Mouse (Mus musculus) layer of hippocampus, postnatal 36 days (tissue): ENCODE results near the gene Gm17268. TPM values are rescaled to one million over a fixed set of nuclear protein-coding genes. Genes with fewer than 3 reads are reported as not detected.

Experiments
- DNase-seq, 2 experiments: peaks; one replicate each; pipeline ENCODE4 v3.0.0; 2022
- total RNA-seq, 2 experiments: library from RNA; stranded (reverse); gene quantifications; 2 replicates each; pipeline ENCODE4 v1.2.3; 2021

The Gm17268 gene
- total RNA-seq, 2 experiments from 2014 or later = not detected

DNA sequence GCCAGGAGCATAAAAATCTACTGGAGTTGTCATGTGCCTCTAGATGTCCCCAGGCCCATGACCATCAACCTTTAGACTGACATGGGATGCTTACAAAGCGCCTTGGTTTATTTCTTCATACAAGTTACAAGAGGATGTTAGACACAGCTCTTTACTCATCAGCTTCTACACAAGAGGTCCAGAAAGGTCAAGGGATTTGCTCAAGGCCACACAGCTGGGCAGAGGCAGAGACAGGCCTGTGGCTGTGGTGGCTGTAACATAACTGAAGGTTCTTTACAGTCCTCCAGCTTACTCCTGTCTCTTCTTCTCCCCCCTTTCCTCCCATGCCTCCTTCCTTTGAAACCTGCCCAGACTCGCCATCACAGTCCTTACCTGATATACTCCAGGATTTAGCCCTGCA is 8.2 kb downstream of the Gm17268 start:
- DNase-seq = no peak

DNA sequence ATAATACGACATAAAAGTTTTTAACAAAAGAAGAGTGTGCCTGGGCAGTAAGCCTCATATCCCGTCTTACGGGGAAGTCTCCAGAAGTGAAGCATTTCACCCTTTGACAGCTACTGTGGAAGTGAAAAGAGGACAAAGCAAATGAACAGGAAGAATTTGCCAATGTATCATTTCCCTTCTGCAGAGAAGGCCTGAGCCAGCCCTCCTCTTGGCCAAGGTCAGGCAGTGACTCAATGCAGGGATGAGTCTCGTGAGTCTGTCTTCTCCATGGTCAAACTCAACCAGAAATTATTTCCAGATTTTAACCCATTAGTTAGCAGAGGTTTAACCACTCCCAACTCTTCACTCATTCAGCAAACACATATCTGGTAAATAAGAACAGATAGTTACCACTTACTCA is 14.6 kb downstream of the Gm17268 start:
- DNase-seq = no peak

DNA sequence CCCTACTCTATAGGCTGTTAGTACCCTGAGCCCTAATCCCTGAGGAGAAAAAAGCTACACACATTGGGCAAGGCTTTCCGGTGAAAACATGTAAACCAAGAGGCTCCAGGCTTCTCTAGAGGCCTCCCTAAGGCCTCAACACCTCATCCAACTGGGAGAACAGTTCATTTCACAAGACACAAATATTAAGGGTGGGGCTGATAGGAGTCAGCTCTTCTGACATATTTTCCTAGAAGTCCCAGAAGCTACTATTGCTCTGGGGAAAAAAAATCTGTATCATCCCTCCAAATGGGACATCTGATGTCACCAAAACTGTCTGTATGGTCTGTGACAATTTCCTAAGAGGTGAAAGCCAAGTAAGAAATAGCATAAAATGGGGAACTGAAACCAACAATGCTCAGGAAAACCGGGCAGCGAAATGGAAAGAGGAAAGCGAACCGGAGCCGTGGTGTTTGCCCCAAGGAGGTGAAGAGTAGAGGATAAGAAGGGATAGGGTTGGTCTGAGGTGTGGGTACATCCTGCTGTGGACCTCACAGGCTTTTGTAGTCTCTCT is 15.8 kb downstream of the Gm17268 start:
- no peak for DNase-seq

DNA sequence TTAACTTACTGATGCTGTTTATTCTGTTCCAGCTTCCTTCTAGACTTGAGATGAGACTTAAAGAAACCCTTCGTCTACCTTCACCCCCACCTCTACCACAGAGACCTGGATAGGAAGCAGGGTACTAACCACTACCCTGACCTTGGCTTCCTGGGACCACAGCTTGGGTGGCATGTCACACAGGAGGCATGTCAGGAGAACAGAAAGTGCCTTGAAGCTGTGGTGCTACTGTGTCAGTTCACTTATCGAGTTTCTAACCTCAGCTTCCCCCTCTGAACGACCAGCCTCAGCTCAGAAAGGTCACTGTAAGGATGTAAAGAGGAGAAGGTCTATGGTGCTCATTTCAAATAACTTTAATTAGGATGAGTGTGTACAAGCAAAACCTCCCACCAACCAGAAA is 17.0 kb downstream of the Gm17268 start:
- DNase-seq = no peak

DNA sequence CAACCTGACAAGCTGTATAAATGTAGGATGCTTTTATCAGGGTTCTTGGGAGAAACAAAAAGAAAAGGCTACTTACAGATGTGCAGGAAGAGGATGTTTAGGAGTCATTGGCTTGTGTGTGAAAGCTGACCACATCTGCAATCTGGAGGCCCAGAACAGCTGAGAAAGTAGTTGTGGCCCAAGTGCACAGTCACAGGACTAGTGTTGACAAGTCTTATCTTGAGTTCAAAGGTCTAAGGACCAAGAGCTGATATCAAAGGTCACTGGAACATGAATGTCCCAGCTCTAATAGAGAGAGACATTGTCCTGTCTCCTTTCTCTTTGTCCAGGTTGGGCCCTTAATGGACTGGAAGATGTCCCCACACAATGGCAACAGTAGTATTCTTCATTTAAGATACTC is 18.6 kb downstream of the Gm17268 start:
- no peak for DNase-seq

DNA sequence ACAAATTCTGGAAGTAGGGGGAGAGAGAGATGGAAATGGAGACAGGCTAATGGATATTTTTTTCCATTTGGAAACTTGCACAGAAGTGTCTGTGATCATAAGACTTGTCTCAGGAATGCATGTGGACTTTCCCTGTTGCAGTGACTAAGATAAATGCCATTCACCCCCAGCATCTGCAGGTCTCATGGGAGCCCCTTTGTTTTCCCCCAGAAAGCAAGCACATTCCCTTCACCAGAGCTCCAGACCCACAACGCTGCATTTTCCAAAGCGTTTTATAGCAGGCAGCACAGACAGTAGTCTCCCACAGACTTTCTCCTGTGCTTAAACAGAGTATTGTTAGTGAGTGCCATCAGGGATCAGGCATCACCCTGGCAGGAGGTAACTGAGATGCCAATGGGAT is 19.0 kb downstream of the Gm17268 start:
- DNase-seq = no peak

DNA sequence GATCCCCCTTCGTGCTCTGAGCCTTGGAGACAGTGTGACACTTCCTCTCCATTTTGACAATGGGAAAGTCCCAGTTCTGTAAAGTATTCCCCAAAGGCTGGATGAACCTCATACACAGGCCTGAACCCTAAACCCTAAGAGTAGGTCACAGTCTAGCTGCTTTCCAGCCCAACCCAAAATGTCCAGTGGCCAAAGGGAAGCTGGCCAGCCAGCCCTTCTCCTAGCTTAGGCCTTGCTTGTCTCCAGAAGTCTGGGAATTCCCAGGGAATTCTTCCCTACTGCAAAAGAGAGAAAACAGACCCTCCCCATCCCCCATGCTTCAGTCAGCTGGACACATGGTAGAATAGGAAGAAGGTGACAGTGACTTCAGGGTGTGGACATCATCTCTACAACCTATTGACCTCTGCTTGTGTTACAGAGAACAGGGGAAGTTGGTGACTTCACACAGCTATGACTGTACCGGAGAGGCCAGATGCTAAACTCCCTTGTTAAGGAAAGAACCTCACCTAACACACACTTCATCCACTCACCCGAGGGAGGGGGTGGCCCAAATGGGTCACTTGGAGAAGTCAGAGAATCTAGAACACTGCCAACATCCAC is 22.1 kb downstream of the Gm17268 start:
- DNase-seq = no peak

DNA sequence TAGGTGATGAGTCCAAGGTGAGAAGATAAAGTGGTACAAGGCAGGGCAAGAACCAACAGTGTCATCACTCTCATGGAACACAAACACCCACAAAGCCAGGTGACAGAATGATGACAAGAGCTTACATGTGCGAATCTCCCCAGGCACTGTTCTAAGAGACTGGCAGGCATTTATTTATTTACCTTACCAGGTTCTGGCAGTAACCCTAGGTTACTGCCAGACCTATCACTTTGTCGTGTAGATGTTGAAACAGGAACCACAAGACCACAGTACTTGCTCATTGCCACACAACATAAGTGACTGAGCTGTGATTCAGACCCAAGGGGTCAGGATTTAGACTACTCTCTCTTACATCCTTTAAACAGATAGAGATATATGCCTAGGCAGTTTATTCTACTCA is 23.3 kb downstream of the Gm17268 start:
- no peak for DNase-seq

DNA sequence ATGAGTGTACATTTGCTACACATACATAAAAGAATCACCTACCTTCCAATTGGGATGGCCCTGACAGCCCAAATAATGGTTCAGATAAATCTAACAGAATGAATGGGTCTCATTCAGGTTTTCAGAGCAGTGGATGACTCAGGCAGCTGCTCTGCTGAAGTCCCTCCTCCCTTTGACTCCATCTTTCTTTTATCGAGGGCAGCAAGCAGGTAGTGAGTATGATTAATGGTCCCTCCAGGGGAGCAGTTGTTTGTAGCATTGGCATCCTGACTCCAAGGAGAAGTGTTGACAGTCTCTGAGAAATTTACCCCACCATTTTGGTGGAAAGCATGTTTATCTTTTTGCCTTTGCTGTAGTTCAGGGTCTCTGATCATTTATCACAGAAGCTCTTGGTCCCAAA is 24.6 kb downstream of the Gm17268 start:
- no peak for DNase-seq

DNA sequence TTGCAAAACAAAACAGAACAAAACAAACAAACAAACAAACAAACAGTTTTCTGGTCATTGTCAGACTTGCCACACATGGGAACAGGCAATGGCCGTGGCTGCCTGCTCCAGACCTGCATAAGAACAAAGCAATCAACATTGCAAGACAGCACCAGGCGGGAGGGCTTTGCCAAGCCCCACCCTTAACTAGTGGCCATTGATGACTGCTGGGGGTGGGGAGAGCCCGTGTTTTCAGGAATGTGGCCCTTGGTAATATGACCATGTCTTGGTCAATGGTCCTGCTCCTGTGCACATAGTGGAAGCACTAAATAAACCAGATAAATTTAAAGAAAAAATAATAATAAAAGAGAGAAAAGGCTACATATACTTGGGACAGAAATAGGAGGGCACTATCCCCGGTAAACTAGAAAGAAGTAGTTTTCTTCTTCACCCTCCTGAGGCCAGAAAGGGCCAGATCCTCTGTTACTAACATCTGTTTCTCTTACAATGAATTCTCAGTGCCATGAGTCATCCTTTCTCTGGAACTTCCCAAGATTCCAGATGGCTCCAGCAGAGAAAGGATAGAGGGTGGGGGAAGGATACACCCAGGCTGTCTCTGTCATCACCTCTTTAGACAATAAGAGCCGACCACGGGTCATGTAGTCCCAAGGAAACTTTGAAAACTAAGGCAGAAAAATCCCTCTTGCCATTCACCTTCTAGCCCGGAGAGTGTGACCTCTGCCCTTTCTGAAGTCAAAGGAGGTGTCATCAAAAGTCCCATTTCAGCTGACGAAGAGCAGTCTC is 26.8 kb downstream of the Gm17268 start:
- no peak for DNase-seq

DNA sequence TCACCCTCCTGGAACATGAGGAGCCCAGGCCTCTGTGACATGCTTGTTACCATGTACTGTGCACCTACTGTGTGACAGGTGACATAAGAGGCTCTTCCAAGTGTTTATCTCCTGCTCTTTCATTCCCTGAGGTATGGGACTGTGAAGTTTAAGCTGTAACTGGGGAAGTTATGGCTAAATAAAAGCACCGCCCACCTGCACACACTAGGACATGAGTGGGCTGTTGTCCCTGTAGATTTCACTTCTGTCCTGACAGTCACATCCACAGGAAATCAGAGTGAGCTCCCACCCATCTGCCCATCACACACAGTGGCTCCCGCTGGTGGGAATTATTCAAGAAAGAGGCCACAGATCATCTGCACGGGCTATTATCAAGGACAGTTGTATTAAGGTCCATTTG is 28.2 kb downstream of the Gm17268 start:
- no peak for DNase-seq

DNA sequence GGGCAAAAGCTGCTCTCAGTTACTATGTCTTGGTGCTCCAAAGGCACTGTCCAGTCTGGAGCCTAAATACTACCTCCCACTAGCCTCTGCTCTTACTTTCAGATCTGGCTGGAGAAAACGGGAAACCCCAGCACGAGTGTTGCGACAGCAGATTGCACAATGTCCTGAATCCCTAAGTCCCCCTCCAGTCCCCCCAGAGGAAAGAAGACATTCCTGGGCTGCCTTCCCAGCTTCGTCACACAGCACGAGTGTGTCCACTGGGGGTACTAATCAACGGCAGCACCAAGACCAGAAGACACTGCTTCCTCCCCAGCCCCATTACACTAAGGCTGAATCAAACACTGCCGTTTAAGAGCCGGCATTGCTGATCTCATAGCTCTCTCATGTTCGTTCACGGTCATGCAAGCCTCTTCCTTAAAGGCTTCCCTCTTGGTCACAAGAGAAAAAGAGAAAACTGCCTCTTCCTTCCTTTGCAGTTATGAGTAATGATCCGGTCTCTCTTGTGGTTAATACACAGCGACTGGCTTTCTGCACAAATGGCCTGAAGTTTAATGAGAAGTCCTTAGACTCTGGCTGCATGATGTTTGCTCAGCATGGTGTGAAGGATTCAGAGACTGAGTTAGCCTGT is 31.5 kb downstream of the Gm17268 start:
- DNase-seq = no peak

DNA sequence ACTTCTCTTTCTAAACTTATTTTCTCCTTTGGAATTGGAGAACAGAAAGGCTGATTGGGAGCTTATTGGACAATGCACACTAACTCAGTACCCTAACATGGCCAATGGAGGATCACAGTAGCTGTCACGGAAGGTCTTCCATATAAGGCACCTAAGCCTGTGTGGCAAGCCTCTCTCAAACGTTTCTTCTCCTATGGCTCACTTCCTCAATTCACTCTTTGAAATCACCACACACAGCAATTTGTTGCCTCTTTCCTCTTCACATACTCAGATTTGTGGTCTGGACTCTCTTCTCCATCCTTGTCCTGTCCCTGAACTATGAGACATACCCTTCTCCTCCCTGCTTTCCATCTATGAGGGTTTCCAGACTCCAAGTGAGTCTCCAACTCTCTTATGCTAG is 33.6 kb downstream of the Gm17268 start:
- no peak for DNase-seq

DNA sequence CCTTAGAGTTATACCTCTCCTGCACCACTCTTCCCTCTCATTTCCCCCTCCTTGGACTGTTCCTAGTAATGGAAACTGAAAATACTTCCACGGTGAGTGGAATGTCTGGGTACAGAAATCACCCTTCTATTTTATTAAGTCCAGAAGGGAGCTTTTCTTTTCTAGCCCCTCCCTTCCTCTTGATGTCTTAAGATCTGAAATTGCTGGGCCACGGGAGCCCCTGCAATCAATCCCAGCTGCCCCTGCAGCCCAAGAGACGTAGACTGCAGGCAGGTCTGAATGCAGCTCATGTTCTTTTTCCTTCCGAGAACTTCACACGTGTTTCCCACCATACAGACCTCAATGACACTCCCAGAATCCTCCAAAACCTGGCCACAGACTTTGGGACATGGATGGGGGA is 37.8 kb downstream of the Gm17268 start:
- DNase-seq = no peak

DNA sequence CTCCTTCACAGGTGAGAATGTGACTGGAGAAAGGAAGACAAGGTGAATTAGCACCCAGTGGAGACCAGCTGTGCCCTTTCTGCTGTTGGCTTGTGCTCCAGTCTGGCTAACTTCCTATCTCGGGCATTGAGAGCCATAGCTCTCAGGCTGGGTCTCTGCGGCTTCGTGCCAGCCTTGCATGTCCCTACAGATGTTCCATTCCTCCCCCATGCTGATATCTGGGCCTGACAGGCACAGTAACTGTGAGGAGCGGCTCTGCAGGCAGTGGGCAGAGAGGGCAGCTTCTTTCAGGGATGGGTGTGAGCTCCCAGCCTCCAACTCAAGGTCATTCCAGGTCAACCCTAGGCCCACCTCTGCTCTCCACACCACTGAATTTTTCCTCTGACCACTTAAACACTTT is 38.9 kb downstream of the Gm17268 start:
- DNase-seq = no peak

DNA sequence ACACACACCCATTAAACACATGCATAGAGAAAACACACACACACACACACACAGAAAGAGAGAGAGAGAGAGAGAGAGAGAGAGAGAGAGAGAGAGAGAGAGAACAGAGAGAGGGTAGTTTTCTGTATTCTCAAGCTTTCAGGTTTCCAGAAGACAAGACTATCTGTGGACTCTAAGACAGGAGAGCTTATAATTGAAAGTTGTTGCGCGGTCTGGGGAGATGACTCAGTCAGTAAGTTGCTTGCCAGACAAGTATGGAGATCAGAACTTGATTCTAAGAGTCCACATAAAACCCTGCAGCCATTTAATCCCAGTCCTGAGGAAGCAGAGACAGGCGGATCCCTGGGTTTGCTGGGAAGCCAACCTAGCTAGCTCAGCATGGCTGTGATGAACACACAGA is 39.7 kb downstream of the Gm17268 start:
- DNase-seq = no peak

DNA sequence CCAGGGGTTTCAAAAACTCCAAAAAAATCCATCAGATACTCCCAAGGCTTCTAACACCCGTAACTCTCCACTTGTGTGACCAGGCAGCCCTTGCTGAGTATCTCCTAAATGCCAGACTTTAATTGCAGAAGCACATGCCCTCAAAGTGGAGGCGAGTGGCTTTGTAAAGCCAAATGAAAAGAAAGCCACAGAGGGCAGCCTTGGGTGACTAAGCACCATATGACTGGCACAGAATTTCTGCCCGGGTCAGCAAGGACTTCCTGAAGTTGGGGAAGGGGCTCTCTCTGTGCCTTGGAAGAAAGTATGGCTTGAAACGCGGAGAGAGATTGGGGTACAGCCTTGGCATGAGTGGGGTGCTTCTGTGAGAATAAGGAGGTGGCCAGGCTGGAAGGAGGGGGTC is 41.3 kb downstream of the Gm17268 start:
- DNase-seq = no peak

DNA sequence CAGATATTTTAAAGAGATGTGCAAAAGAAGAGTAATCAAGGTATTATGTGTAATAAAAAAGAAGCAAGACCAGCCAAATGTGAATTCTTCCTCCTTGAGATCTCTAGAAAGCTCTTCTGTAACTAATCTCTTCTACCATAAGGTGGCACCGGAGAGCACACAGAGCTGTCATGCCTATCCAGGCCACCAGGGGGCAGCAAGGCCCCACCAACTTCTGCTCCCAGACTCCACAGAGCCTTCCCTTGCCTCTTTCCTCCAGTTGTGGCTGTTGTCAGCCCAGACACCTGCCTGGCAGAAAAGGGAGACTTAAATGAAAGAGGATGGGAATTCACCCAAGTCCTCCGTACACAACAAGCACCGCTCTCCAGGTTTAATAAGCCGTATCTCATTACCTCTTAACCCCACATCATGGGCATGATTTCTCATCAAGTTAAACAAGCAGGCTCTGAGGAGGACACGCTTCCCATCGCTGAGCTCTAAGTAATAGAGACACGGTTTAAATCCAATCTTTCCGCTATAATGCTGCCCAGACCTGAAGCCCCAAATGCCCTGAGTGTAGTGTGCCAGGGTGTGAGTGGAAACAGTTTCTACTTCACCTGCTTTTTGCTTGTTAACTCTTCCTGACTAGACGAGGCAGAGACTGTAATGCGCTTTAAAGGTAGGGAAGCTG is 42.1 kb downstream of the Gm17268 start:
- DNase-seq = peak; percentile 76 to 78

DNA sequence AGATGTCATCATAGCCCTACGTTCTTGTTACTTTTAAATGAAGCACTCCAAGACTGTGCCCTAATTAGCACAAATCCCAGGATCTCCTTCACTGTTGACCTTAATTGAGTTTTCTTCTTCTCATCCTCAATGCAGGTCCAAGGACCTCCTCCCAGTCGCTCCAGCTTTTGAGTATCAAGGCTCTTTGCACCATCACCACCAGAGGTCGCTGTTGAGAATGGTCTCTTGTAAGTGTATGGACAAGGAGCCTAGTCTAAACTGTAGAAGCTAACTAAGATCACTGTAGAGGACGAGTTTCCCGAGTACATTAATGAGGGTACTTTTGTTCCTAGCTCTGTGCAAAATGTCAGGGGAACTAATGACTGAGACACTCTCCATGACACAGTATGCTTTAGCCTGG is 55.2 kb downstream of the Gm17268 start:
- peak in 1 of 2 experiments; percentile 59 for DNase-seq

DNA sequence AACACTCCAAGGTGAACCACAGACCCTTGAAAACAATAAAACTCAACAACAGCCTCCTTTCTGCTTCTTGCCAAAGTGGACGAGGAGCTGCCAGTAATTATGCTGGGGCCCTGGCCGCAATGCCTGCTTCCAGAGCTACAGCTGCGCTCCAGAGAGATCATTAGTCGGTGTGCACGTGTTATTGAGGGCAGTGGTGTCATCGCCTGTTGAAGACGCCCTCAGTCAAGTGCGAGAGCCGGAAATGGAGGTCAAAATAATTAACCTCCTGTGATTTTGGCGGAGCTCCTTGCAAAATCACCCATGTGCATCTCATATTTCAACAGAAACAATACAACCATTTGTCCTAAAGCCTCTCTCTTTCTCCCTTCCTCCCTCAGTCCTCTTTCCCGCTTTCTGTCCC is 56.2 kb downstream of the Gm17268 start:
- DNase-seq = no peak
